Mouse (Mus musculus) embryonic facial prominence, embryonic 11.5 days (tissue): ENCODE results near the gene Gm14434. TPM values are rescaled to one million over a fixed set of nuclear protein-coding genes. Genes with fewer than 3 reads are reported as not detected.
"Not testable (repeated sequence)": the region's sequence is repeated elsewhere in the genome, so short reads cannot be mapped to it uniquely, and the experiment has no call there.

Source experiments
- ATAC-seq: fragments of 200-750 bp; cut with Nextera tagmentation; replicated peaks from 2 replicates; pipeline ENCODE4 v1.8.0; 2017; ENCODE audit warnings: low read depth; ENCODE audit not compliant: insufficient number of reproducible peaks, low FRiP score, low TSS enrichment
- DNase-seq: peaks from one replicate; pipeline ENCODE4 v3.0.0-alpha.2; 2015; ENCODE audit warnings: low spot score
- H3K27ac ChIP-seq: fragments of 300-500 bp; sonication (generic); replicated peaks from 2 replicates; pipeline ENCODE4 v1.5.1; 2014; ENCODE audit warnings: mild to moderate bottlenecking, low read depth, low read length, control low read depth
- H3K27me3 ChIP-seq: fragments of 300-500 bp; sonication (generic); 2 replicates; pipeline ENCODE4 v1.6.1; 2014; ENCODE audit warnings: mild to moderate bottlenecking, low read length, moderate library complexity, mixed read lengths; ENCODE audit not compliant: control insufficient read depth, insufficient read depth
- H3K36me3 ChIP-seq: fragments of 300-500 bp; sonication (generic); replicated peaks from 2 replicates; pipeline ENCODE4 v1.6.1; 2014; ENCODE audit warnings: low read depth, mild to moderate bottlenecking, low read length, moderate library complexity, mixed read lengths; ENCODE audit not compliant: control insufficient read depth, insufficient read depth
- H3K4me1 ChIP-seq: fragments of 300-500 bp; sonication (generic); 2 replicates; pipeline ENCODE4 v1.6.1; 2014; ENCODE audit warnings: low read length, mixed read lengths; ENCODE audit not compliant: control insufficient read depth, insufficient read depth
- H3K4me2 ChIP-seq: fragments of 300-500 bp; sonication (generic); 2 replicates; pipeline ENCODE4 v1.6.1; 2014; ENCODE audit warnings: low read depth, mild to moderate bottlenecking, control low read depth, low read length, moderate library complexity
- H3K4me3 ChIP-seq: fragments of 300-500 bp; sonication (generic); 2 replicates; pipeline ENCODE4 v1.5.1; 2014; ENCODE audit warnings: low read depth, low read length, control low read depth
- H3K9ac ChIP-seq: fragments of 300-500 bp; sonication (generic); replicated peaks from 2 replicates; pipeline ENCODE4 v1.6.1; 2014; ENCODE audit warnings: mild to moderate bottlenecking, control low read depth, low read length
- H3K9me3 ChIP-seq: fragments of 300-500 bp; sonication (generic); replicated peaks from 2 replicates; pipeline ENCODE4 v1.6.1; 2016; ENCODE audit warnings: mild to moderate bottlenecking, low read length, inconsistent platforms, mixed read lengths; ENCODE audit not compliant: control insufficient read depth
- WGBS: fragments of 180-500 bp; shearing (Covaris S2); extraction: QIAGEN DNeasy Blood & Tissue Kit; methylation state at CpG from one replicate; pipeline ENCODE4 v1.1.7; 2014; 5-methylcytosine and 5-hydroxymethylcytosine counted together
- polyA plus RNA-seq: library from polyadenylated mRNA; unstranded; fragments of >200 nt; fragmentation: Nextera tagmentation; extraction: Ambion mirVana; gene quantifications from 2 replicates; pipeline ENCODE4 v1.2.1, GENCODE M21; 2014

Gm14434 gene
- polyA plus RNA-seq: 4.6 and 8.1 TPM in 2 replicates

- not testable (repeated sequence) for H3K36me3 ChIP-seq, H3K9ac ChIP-seq, H3K27ac ChIP-seq, H3K27me3 ChIP-seq, H3K4me3 ChIP-seq, H3K9me3 ChIP-seq, H3K4me2 ChIP-seq, H3K4me1 ChIP-seq, ATAC-seq, DNase-seq
- no CpG with 5 or more reads among the region's 4 CpGs for WGBS
Measured at GRCm38 (mm10) chr2:176486683-176487082, at the start of gene Gm14434. Gene Gm14434, minus strand, starts transcription at chr2:176486783.

- H3K27me3 ChIP-seq, H3K4me1 ChIP-seq, H3K4me3 ChIP-seq, ATAC-seq, H3K36me3 ChIP-seq, H3K27ac ChIP-seq, DNase-seq, H3K9ac ChIP-seq, H3K9me3 ChIP-seq, H3K4me2 ChIP-seq: not testable (repeated sequence)
- WGBS: no CpG with 5 or more reads among the region's 9 CpGs
Measured at GRCm38 (mm10) chr2:176520756-176521155, 34.2 kb upstream of the Gm14434 start, which contains the start of gene Zfp967. Gene Zfp967, plus strand, starts transcription at chr2:176521056.

GRCm38 (mm10) chr2:176423294-176423693 lies 63.3 kb downstream of the Gm14434 start, which contains the start of gene Gm14435:
Gene Gm14435, plus strand, starts transcription at chr2:176423594.
- not testable (repeated sequence) for H3K4me3 ChIP-seq, H3K4me2 ChIP-seq, DNase-seq, ATAC-seq, H3K9ac ChIP-seq, H3K9me3 ChIP-seq, H3K4me1 ChIP-seq, H3K36me3 ChIP-seq, H3K27me3 ChIP-seq, H3K27ac ChIP-seq
- WGBS: no CpG with 5 or more reads among the region's 6 CpGs

Other genes with a start within 250 kb of the Gm14434 start
- gene Gm11009, start 167.3 kb downstream of the Gm14434 start, polyA plus RNA-seq: not detected in 2 replicates
- gene Gm14435, start 63.2 kb downstream of the Gm14434 start, polyA plus RNA-seq: 13.0 and 14.3 TPM in 2 replicates
- not detected in 2 replicates for gene Zfp967, start 34.3 kb upstream of the Gm14434 start, polyA plus RNA-seq
- 26.9 and 34.5 TPM in 2 replicates for gene Gm14308, start 149.6 kb upstream of the Gm14434 start, polyA plus RNA-seq
- gene Zfp973, start 183.7 kb upstream of the Gm14434 start, polyA plus RNA-seq: 8.8 and 9.8 TPM in 2 replicates
- 39.1 and 40.6 TPM in 2 replicates for gene Gm14305, start 221.5 kb upstream of the Gm14434 start, polyA plus RNA-seq